Mouse (Mus musculus): ENCODE measurements at regions not wholly inside any gene's neighbourhood (a gene's known extent, or its start where the extent isn't known, plus 50 kb on each side); places are given as distances from the start of the nearest gene placed in this dataset.

- H3K4me3 ChIP-seq (ENCODE audit: low read depth, low read length), result no peak overlapping the region
- no peak for TF ChIP-seq CTCF (IDR thresholded peaks at IDR 0.05)
- H3K9ac ChIP-seq (replicated peaks; ENCODE audit: low read length, poor library complexity, severe bottlenecking), result no peak overlapping the region
- H3K4me2 ChIP-seq (ENCODE audit: low read depth, low read length, poor library complexity, severe bottlenecking), result no peak overlapping the region
- 80% methylated on average over 5 of the region's 5 CpGs for WGBS
- H3K27ac ChIP-seq (ENCODE audit: low read depth, low read length), result no peak overlapping the region
- no peak for ATAC-seq (ENCODE audit: low FRiP score)
- no peaks in the 10 kb centered on the region for H3K27me3 ChIP-seq (ENCODE audit: insufficient read depth, low read length)
- H3K9me3 ChIP-seq (ENCODE audit: low read length), result no peaks in the 10 kb centered on the region
- H3K36me3 ChIP-seq (ENCODE audit: insufficient read depth, low read length), result no peaks in the 10 kb centered on the region
- no peaks in the 10 kb centered on the region for H3K4me1 ChIP-seq (ENCODE audit: insufficient read depth, low read length)
- DNase-seq (ENCODE audit: low spot score), result no peak
Observed at GRCm38 (mm10) chr3:136439350-136439749, 113.5 kb upstream of the Bank1 start.

DNA sequence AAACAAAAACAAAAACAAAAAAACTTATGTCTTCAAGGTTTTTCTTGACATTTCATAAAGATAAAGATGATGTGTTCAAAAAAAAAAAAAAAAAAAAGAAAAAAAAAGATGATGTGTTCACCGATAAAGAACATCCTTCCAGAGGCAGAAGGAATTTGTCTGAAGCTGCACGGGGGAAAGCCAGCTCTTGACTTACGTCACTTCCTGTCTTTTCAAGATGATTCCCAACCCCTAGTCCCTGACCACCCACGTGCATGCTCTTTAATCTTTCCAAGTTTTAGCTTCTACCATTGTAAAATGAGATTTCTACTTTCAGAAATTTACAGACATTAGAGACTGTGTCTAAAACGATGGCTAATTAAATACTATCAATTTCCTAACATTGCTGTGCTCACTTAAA lies 108.5 kb upstream of the Bank1 start:
- Histone ChIP-seq H3K27ac (ENCODE audit: low read depth, low read length) (no peak overlapping the region), H3K9ac (replicated peaks; ENCODE audit: low read length, poor library complexity, severe bottlenecking) (no peak overlapping the region), H3K4me2 (ENCODE audit: low read depth, low read length, poor library complexity, severe bottlenecking) (no peak overlapping the region), H3K36me3 (ENCODE audit: insufficient read depth, low read length) (no peaks in the 10 kb centered on the region), H3K9me3 (ENCODE audit: low read length) (no peaks in the 10 kb centered on the region), H3K4me3 (ENCODE audit: low read depth, low read length) (no peak overlapping the region), H3K4me1 (ENCODE audit: insufficient read depth, low read length) (no peaks in the 10 kb centered on the region), H3K27me3 (ENCODE audit: insufficient read depth, low read length) (no peaks in the 10 kb centered on the region)
- ATAC-seq (ENCODE audit: low FRiP score) (no peak), DNase-seq (ENCODE audit: low spot score) (no peak)
- WGBS, result 71% methylated on average over 5 of the region's 5 CpGs
- TF ChIP-seq CTCF (IDR thresholded peaks at IDR 0.05), result no peak

- Histone ChIP-seq H3K36me3 (ENCODE audit: insufficient read depth, low read length) (no peaks in the 10 kb centered on the region), H3K27me3 (ENCODE audit: insufficient read depth, low read length) (no peaks in the 10 kb centered on the region), H3K4me2 (ENCODE audit: low read depth, low read length, poor library complexity, severe bottlenecking) (no peak overlapping the region), H3K4me1 (ENCODE audit: insufficient read depth, low read length) (no peaks in the 10 kb centered on the region), H3K9me3 (ENCODE audit: low read length) (no peaks in the 10 kb centered on the region), H3K9ac (replicated peaks; ENCODE audit: low read length, poor library complexity, severe bottlenecking) (no peak overlapping the region), H3K4me3 (ENCODE audit: low read depth, low read length) (no peak overlapping the region), H3K27ac (ENCODE audit: low read depth, low read length) (no peak overlapping the region)
- ATAC-seq (ENCODE audit: low FRiP score), result no peak
- TF ChIP-seq CTCF (IDR thresholded peaks at IDR 0.05), result no peak
- no peak for DNase-seq (ENCODE audit: low spot score)
- WGBS, result 86% methylated on average over 3 of the region's 3 CpGs
Observed at GRCm38 (mm10) chr3:136432072-136432471, 106.2 kb upstream of the Bank1 start.

- no peaks in the 10 kb centered on the region for H3K4me1 ChIP-seq (ENCODE audit: insufficient read depth, low read length)
- DNase-seq (ENCODE audit: low spot score), result no peak
- no peak for ATAC-seq (ENCODE audit: low FRiP score)
- WGBS, result 84% methylated on average over 2 of the region's 2 CpGs
- no peak overlapping the region for H3K9ac ChIP-seq (replicated peaks; ENCODE audit: low read length, poor library complexity, severe bottlenecking)
- no peak overlapping the region for H3K4me3 ChIP-seq (ENCODE audit: low read depth, low read length)
- H3K36me3 ChIP-seq (ENCODE audit: insufficient read depth, low read length), result no peaks in the 10 kb centered on the region
- no peaks in the 10 kb centered on the region for H3K27me3 ChIP-seq (ENCODE audit: insufficient read depth, low read length)
- no peak for TF ChIP-seq CTCF (IDR thresholded peaks at IDR 0.05)
- H3K9me3 ChIP-seq (ENCODE audit: low read length), result no peaks in the 10 kb centered on the region
- no peak overlapping the region for H3K27ac ChIP-seq (ENCODE audit: low read depth, low read length)
- H3K4me2 ChIP-seq (ENCODE audit: low read depth, low read length, poor library complexity, severe bottlenecking), result no peak overlapping the region
Observed at GRCm38 (mm10) chr3:136427427-136427826, 101.6 kb upstream of the Bank1 start.

DNA sequence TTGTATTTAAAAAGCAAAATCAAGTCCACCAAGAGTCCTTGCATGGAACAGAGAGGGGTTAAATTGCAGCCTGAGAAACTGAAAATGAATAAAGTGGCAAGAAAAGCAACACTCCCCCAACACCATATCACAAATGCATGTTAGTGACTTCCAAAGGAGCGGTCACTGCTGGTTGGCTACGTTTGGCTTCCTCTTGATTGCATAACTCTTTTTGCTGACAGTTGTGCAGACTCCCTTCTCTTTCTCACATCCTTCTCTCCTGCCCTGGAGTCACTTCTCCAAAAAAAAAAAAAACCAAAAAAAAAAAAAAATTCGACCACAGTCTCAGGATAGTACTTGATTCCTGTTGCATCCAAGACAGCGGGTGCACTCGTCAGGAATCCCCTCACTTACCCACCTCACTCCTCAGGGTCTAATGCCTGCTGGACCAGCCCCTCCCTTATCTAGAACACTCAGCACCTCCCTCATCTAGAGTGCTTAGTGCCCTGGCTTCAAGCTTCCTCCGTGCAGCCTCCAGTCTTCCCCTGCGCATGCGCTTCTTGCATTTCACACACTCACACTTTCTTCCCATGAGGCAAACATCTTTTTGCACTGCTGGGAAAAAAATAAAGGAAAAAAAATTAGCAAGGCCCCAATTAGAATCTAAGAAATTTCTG lies 100.8 kb upstream of the Bank1 start:
- no peaks in the 10 kb centered on the region for H3K9me3 ChIP-seq (ENCODE audit: low read length)
- ATAC-seq (ENCODE audit: low FRiP score) (no peak), DNase-seq (ENCODE audit: low spot score) (no peak)
- no peak overlapping the region for H3K4me3 ChIP-seq (ENCODE audit: low read depth, low read length)
- no peak overlapping the region for H3K4me2 ChIP-seq (ENCODE audit: low read depth, low read length, poor library complexity, severe bottlenecking)
- H3K36me3 ChIP-seq (ENCODE audit: insufficient read depth, low read length), result no peaks in the 10 kb centered on the region
- no peak overlapping the region for H3K27ac ChIP-seq (ENCODE audit: low read depth, low read length)
- no peaks in the 10 kb centered on the region for H3K27me3 ChIP-seq (ENCODE audit: insufficient read depth, low read length)
- no peak overlapping the region for H3K9ac ChIP-seq (replicated peaks; ENCODE audit: low read length, poor library complexity, severe bottlenecking)
- TF ChIP-seq CTCF (IDR thresholded peaks at IDR 0.05), result no peak
- WGBS, result 70% methylated on average over 8 of the region's 8 CpGs
- H3K4me1 ChIP-seq (ENCODE audit: insufficient read depth, low read length), result no peaks in the 10 kb centered on the region

GRCm38 (mm10) chr3:136421969-136422614 lies 96.2 kb upstream of the Bank1 start:
- Histone ChIP-seq H3K4me2 (ENCODE audit: low read depth, low read length, poor library complexity, severe bottlenecking) (no peak overlapping the region), H3K4me1 (ENCODE audit: insufficient read depth, low read length) (no peaks in the 10 kb centered on the region), H3K27ac (ENCODE audit: low read depth, low read length) (no peak overlapping the region), H3K27me3 (ENCODE audit: insufficient read depth, low read length) (no peaks in the 10 kb centered on the region), H3K9me3 (ENCODE audit: low read length) (no peaks in the 10 kb centered on the region), H3K9ac (replicated peaks; ENCODE audit: low read length, poor library complexity, severe bottlenecking) (no peak overlapping the region), H3K36me3 (ENCODE audit: insufficient read depth, low read length) (no peaks in the 10 kb centered on the region), H3K4me3 (ENCODE audit: low read depth, low read length) (no peak overlapping the region)
- 87% methylated on average over 10 of the region's 10 CpGs for WGBS
- TF ChIP-seq CTCF (IDR thresholded peaks at IDR 0.05), result no peak
- DNase-seq (ENCODE audit: low spot score), result no peak
- no peak for ATAC-seq (ENCODE audit: low FRiP score)

Measured in midbrain, postnatal 0 days (tissue).